Mouse (Mus musculus) testis, postnatal 10 days (tissue): ENCODE data around the gene Snph.

Source experiments
- DNase-seq: peaks from one replicate; pipeline ENCODE4 v3.0.0; 2021; ENCODE audit warnings: low spot score

Snph gene

DNA sequence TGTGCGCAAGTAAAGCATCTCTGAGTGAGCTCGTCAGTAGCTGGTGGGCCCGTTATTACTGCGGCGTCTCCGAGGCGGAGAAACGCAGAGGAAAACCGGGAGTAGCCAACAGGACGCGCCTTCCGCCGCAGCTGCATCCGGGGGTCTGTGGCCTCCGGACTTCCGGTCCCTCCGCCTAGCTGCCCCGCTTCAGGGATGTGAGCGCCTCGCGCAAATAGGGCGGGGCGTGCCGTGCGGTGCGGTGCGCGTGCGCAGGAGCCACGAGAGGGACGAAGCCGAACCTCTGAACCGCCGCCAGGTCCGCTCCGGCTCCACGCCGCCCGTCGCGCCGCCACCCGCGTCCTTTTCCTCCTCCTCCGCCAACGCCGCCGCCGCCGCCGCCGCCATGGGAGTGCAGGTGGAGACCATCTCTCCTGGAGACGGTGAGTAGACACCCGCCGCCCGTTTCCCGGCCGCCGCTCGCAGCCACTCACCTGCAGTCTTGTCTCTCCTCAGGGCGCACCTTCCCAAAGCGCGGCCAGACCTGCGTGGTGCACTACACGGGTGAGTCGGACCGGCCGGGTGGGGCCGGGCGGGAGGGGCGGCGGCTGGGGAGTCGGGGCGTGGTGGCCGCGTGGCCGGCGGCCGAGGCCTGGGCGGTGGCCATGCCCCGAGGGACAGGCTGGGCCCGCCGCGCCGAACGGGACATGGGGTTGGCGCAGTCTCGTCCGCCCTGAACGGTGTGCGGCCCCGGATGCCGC, 89.9 kb downstream of the Snph start, which contains the start of gene Fkbp1a:
TSS of gene Fkbp1a (plus strand) at position 161 of the 740 bp plus-strand sequence.
- peak; percentile 99 for DNase-seq
